12 mouse cellular contexts compared by ENCODE assay signal in the genomic region with DNA sequence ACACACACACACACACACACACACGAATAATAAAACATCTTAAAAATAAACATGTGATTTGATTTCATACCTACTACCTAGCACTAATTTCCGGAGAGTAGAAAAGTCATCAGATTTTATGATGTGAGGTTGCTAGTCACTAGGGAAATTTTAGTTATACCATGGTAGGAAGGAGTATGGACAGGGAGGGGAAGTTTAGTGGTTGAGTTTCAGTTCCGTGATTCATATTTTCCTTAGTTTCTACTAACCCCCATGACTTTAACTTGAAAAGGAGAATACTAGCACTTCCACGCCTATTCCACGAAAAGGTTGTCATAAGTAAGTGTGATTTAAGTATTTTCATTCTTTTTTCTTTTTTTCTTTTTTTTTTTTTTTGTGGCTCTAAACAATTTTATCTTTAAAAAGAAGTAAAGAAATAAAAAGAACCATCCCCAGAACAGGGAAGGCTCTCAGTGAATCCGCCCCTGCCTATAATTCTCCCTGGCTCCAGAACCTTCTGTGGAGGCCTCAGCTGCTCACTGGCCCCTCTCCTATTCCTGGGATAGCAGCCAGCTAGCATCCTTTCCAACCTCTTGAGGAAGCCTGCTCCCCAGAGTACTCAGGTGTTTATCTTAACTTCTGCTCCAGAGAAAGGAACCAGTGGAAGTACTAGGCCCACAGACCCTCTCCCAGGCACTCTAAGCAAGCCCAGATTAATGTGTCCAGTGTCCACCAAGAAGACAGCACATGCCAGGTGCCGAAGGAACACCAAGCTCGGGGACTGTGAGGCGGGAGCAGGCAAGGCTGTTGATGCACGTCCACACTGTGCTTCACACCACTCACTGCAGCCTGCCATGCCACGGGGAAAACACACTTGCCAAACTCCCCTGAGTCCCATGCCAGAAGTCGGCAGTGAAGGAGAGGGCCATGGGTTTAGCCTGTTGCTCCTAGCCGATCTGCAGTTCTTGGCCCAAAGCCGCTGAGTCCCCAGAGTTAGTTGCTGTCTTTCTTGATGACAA. TPM values are rescaled to one million over a fixed set of nuclear protein-coding genes. Genes with fewer than 3 reads are reported as not detected.
DNase-seq lines count a peak whose midpoint lies in the region; ATAC-seq and TF ChIP-seq lines count a peak whose summit lies in the region.
"Had no signal": no experiment of that assay in that cellular context is flagged by ENCODE, and none has a peak within 500 bp of the region (broad histone marks: within the 10 kb centered on the region; RNA-seq: fewer than 3 reads in every experiment).

No protein-coding gene starts in this region.

- peaks cover 97% of the 10 kb centered on the region for H3K79me2 ChIP-seq in macrophage (ENCODE audit: inconsistent target)

- TF ChIP-seq CTCF in hindbrain, postnatal 0 days (IDR thresholded peaks at IDR 0.05; ENCODE audit: low read depth) = no peak

- H3K27ac ChIP-seq in hindbrain, postnatal 0 days = no peak overlapping the region
- H3K27ac ChIP-seq in hindbrain, embryonic 10.5 days = no peak overlapping the region
- peak overlapping the region; percentile 44 for H3K27ac ChIP-seq in macrophage
- no peak overlapping the region for H3K27ac ChIP-seq in forebrain, embryonic 10.5 days
- H3K27ac ChIP-seq: liver, embryonic 14.5 days had no signal

- H3K27me3 ChIP-seq in hindbrain, postnatal 0 days (ENCODE audit: insufficient read depth, low read length) = no peaks in the 10 kb centered on the region
- H3K27me3 ChIP-seq in hindbrain, embryonic 10.5 days (ENCODE audit: insufficient read depth, poor library complexity, severe bottlenecking) = no peaks in the 10 kb centered on the region
- no peaks in the 10 kb centered on the region for H3K27me3 ChIP-seq in forebrain, embryonic 10.5 days (ENCODE audit: poor library complexity, severe bottlenecking)

- H3K36me3 ChIP-seq in hindbrain, postnatal 0 days (ENCODE audit: insufficient read depth, low read length) = no peaks in the 10 kb centered on the region
- peaks cover 3% of the 10 kb centered on the region; the same call in 1 of the 2 replicates for H3K36me3 ChIP-seq in hindbrain, embryonic 10.5 days
- no peaks in the 10 kb centered on the region for H3K36me3 ChIP-seq in macrophage (ENCODE audit: inconsistent target)
- peaks cover 3% of the 10 kb centered on the region; the same call in 1 of the 2 replicates for H3K36me3 ChIP-seq in forebrain, embryonic 10.5 days (replicated peaks)

- ATAC-seq in hindbrain, postnatal 0 days = 0 out of 2 replicates have a peak, but pooled peaks have one; percentile 47
- ATAC-seq in common myeloid progenitor, adult 5-6 weeks (replicated peaks; ENCODE audit: low read depth, poor library complexity, severe bottlenecking) = peak; percentile 86
- ATAC-seq: Patski had no signal

- H3K4me1 ChIP-seq in hindbrain, postnatal 0 days (ENCODE audit: insufficient read depth, low read length) = no peaks in the 10 kb centered on the region
- H3K4me1 ChIP-seq in hindbrain, embryonic 10.5 days (replicated peaks) = 0 out of 2 replicates have a peak, but pooled peaks cover 5% of the 10 kb centered on the region
- peaks cover 11% of the 10 kb centered on the region; the same call in 1 of the 2 replicates for H3K4me1 ChIP-seq in forebrain, embryonic 10.5 days

- no peaks in the 10 kb centered on the region for H3K9me3 ChIP-seq in hindbrain, postnatal 0 days (ENCODE audit: low read length)
- no peaks in the 10 kb centered on the region for H3K9me3 ChIP-seq in hindbrain, embryonic 10.5 days
- no peaks in the 10 kb centered on the region for H3K9me3 ChIP-seq in forebrain, embryonic 10.5 days

- 81% methylated on average over 14 of the region's 14 CpGs for WGBS in hindbrain, postnatal 0 days
- 81% methylated on average over 14 of the region's 14 CpGs for WGBS in hindbrain, embryonic 10.5 days
- 79% methylated on average over 13 of the region's 14 CpGs for WGBS in macrophage (ENCODE audit: missing documents)
- WGBS in forebrain, embryonic 10.5 days = 83% methylated on average over 14 of the region's 14 CpGs

- H3K9ac ChIP-seq in hindbrain, postnatal 0 days (replicated peaks; ENCODE audit: low read length) = no peak overlapping the region
- H3K9ac ChIP-seq: liver, embryonic 14.5 days had no signal

- H3K4me2 ChIP-seq in hindbrain, postnatal 0 days (ENCODE audit: low read depth, low read length) = no peak overlapping the region

- DNase-seq in adrenal gland, postnatal 10 days = peak; percentile 24
- no peak for DNase-seq in adrenal gland, adult (ENCODE audit: inconsistent age in 2 of 2, low spot score in 1 of 2)
- no peak for DNase-seq in hindbrain, postnatal 0 days (ENCODE audit: low spot score)
- DNase-seq in hindbrain, embryonic 10.5 days (ENCODE audit: low spot score) = no peak
- no peak for DNase-seq in thymus, postnatal 14 days
- DNase-seq in forebrain, embryonic 10.5 days (ENCODE audit: extremely low spot score, low spot score) = no peak
- DNase-seq: kidney, postnatal 10 days; thymus, postnatal 4 days had no signal

- no peak overlapping the region for H3K4me3 ChIP-seq in hindbrain, postnatal 0 days (ENCODE audit: low read length)
- H3K4me3 ChIP-seq in hindbrain, embryonic 10.5 days = no peak overlapping the region
- no peak overlapping the region for H3K4me3 ChIP-seq in macrophage (ENCODE audit: inconsistent target)
- no peak overlapping the region for H3K4me3 ChIP-seq in forebrain, embryonic 10.5 days

RNA-seq across cellular contexts. Expression of a gene that starts 25.0 kb away (rescaled TPM):
- total RNA-seq in adrenal gland, postnatal 10 days (2021) = 100 to 1,000 TPM; 121 to 128 TPM
- 66.8 and 68.2 TPM in 2 replicates for total RNA-seq in hindbrain, postnatal 0 days (2014; rRNA removed)
- 142 and 143 TPM in 2 replicates for polyA plus RNA-seq in hindbrain, postnatal 0 days (2015; fragmentation: Nextera tagmentation; extraction: Ambion mirVana)
- polyA plus RNA-seq in hindbrain, embryonic 10.5 days (2016; fragmentation: Nextera tagmentation; extraction: Ambion mirVana) = 135 and 146 TPM in 2 replicates
- 133 and 151 TPM in 2 replicates for total RNA-seq in common myeloid progenitor, adult 5-6 weeks (2017)
- 10 to 100 TPM; 14.7 to 76.2 (median 33.9) TPM for total RNA-seq in macrophage (2018; cell fraction: chromatin; rRNA removed)
- 100 to 1,000 TPM; 260 to 366 (median 281) TPM for total RNA-seq in macrophage (2018; cell fraction: cytosol; rRNA removed)
- total RNA-seq in macrophage (2018; cell fraction: nucleus; rRNA removed) = 100 to 1,000 TPM in 14 of 26 experiments, 10 to 100 TPM in 12; 53.4 to 237 (median 107) TPM
- 230 to 315 TPM (median 246 TPM) in 3 replicates for polyA plus RNA-seq in macrophage (2018)
- polyA plus RNA-seq in forebrain, embryonic 10.5 days (2016; fragmentation: Nextera tagmentation; extraction: Ambion mirVana) = 160 and 161 TPM in 2 replicates
